Mouse (Mus musculus) mouse embryonic stem cell (cell line): ENCODE measurements around the gene Skida1.

Source experiments
- in situ Hi-C, 2 experiments: fragments of 300-500 bp; cut with MboI; formaldehyde crosslinking; loops; 1 replicate in 1 of 2; 3 replicates in 1 of 2; pipeline ENCODE4 v1.14.3; 2019 to 2020; ENCODE audit warnings: low sequenced_read_pairs in 2 of 2, low pct_unique_long_range_greater_than_20kb in 1 of 2, mixed read lengths in 1 of 2; ENCODE audit not compliant: unreplicated experiment in 1 of 2

Gene Skida1

GRCm38 (mm10) chr2:18056786-18057255 lies 8.0 kb upstream of the Skida1 start:
- in situ Hi-C loops = no loop called here

GRCm38 (mm10) chr2:18055929-18056785 lies 7.3 kb upstream of the Skida1 start:
- in situ Hi-C loops = no loop called here

- in situ Hi-C loops = no loop called here
Measured at GRCm38 (mm10) chr2:18055016-18055928, 6.4 kb upstream of the Skida1 start, which contains the start of gene Mllt10. Gene Mllt10, plus strand, starts transcription at chr2:18055237.

GRCm38 (mm10) chr2:18053951-18054530 lies 5.2 kb upstream of the Skida1 start:
- in situ Hi-C loops = no loop called here

GRCm38 (mm10) chr2:18053243-18053950 lies 4.5 kb upstream of the Skida1 start:
- in situ Hi-C loops = no loop called here

GRCm38 (mm10) chr2:18052581-18052980 lies 3.7 kb upstream of the Skida1 start:
- in situ Hi-C loops = no loop called here

- in situ Hi-C loops = no loop called here
Measured at GRCm38 (mm10) chr2:18051831-18052170, 3.0 kb upstream of the Skida1 start.

- in situ Hi-C loops = no loop called here
Measured at GRCm38 (mm10) chr2:18051026-18051830, 2.4 kb upstream of the Skida1 start.

- in situ Hi-C loops = no loop called here
Measured at GRCm38 (mm10) chr2:18050541-18050985, 1.7 kb upstream of the Skida1 start.

GRCm38 (mm10) chr2:18050018-18050417 lies 1.2 kb upstream of the Skida1 start:
- in situ Hi-C loops = no loop called here

- in situ Hi-C loops = no loop called here
Measured at GRCm38 (mm10) chr2:18049279-18049821, 499 bp upstream of the Skida1 start.

- in situ Hi-C loops = no loop called here
Measured at GRCm38 (mm10) chr2:18047646-18048452, 1.0 kb downstream of the Skida1 start.

- in situ Hi-C loops = no loop called here
Measured at GRCm38 (mm10) chr2:18046758-18047645, 1.8 kb downstream of the Skida1 start.

- in situ Hi-C loops = no loop called here
Measured at GRCm38 (mm10) chr2:18046186-18046585, 2.7 kb downstream of the Skida1 start.

- in situ Hi-C loops = no loop called here
Measured at GRCm38 (mm10) chr2:18045781-18046181, 3.1 kb downstream of the Skida1 start.
